Mouse (Mus musculus) layer of hippocampus, adult 11-12 months (tissue): ENCODE results near the gene Cracr2a.

Experiments used
- DNase-seq: peaks from one replicate; pipeline ENCODE4 v3.0.0; 2022; ENCODE audit warnings: low spot score

Cracr2a gene

DNA sequence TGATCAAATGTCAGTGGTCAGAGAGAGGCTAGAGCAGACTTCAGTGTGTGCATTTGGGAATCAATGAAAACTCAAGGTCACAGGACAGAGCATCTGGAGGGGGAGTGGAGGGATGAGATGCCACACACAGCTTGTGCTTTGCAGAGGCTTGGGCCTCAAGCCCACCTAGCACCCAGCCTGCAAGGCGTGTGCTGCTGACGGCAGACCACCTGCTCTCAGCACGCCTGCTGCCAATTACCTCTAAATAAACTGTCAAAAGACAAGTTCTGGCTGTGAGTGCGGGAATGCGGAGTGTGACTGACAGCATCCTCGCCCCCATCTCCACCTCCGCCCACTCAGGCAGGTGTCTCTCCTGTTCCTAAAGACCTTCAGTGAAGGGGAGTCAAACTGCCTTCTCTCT lies 131.2 kb downstream of the Cracr2a start:
- peak; percentile 20 for DNase-seq

GRCm38 (mm10) chr6:127693681-127694080 lies 132.5 kb downstream of the Cracr2a start:
- peak; percentile 19 for DNase-seq

GRCm38 (mm10) chr6:127701036-127701783 lies 140.1 kb downstream of the Cracr2a start:
- DNase-seq, result no peak

DNA sequence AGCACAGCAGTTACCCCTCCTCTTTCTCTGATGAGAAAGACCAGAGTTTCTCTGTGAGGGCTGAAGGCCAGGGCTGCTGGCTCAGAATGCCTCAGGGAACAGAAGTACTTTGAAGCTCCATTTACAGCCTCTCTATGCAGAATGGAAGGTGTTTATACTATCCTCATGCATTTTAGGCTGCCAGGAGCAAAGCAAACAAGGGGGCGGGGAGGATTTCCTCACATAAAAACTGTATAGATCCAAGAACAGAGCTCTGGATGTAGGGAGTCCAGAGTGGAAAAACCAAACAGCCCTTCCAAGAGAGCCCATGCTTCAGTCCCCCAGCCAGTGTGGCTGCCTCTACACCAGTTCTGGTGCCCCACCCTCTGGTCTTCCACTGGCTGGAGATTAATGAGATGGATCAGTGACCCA lies 147.1 kb downstream of the Cracr2a start:
- no peak for DNase-seq

DNA sequence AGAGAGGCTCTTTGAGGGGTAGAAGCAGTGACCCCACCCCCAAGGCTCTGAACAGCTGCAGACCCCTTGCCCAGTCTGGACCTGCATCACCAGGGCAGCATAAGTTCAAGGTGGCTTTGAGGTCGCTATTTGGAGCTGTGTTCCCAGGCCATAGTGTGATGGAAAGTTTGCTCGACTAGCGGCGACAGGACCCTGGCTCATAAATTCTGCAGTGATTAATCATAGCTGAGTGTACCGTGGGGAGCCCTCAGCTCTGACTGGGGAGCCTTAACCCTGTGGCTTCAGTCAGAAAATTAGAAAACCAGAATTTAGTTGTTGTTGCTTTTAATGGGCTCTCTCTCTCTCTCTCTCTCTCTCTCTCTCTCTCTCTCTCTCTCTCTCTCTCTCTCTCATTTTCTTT lies 153.8 kb downstream of the Cracr2a start:
- no peak for DNase-seq

GRCm38 (mm10) chr6:127715428-127715827 lies 154.3 kb downstream of the Cracr2a start:
- DNase-seq, result no peak

- DNase-seq, result no peak
These were observed 156.3 kb downstream of the Cracr2a start for GRCm38 (mm10) chr6:127717239-127718137.

DNA sequence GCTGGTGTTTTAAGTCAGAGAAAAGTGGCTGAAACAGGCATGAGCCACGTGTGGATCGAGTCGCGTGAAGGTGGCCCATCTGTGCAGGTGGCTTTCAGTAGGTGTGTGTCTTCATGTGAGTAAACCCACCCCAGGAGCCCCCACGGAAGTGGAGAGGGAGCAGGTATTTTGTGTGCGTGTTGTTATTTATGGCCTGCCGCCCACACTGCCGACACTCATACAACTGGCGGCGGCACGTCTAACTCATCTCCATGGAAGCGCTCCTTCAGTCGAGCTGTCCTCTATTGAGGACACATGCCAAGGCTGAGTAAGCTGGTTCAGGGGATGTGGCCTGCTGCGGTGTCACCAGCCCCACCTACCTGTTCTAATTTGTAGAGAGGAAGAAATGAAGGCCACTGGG lies 158.7 kb downstream of the Cracr2a start:
- DNase-seq, result peak; percentile 44

- DNase-seq, result no peak
These were observed 162.0 kb downstream of the Cracr2a start for GRCm38 (mm10) chr6:127723126-127723525.
